Mouse (Mus musculus) liver, embryonic 16.5 days (tissue): ENCODE results near the gene Raver1. TPM values are rescaled to one million over a fixed set of nuclear protein-coding genes. Genes with fewer than 3 reads are reported as not detected.

ENCODE experiments used
- microRNA counts: library from miRNA; unstranded; fragments of <30 nt; microRNA quantifications from one replicate; lab custom pipeline; 2016
- microRNA-seq: library from miRNA; unstranded; fragments of <30 nt; microRNA quantifications from one replicate; pipeline ENCODE4, GENCODE M21; 2016
- polyA plus RNA-seq: library from polyadenylated mRNA; unstranded; fragments of >200 nt; fragmentation: Nextera tagmentation; extraction: Ambion mirVana; gene quantifications from 2 replicates; pipeline ENCODE4 v1.2.1, GENCODE M21; 2015

Gene Raver1
- polyA plus RNA-seq, 1 experiment from 2014 or later: 19.8 TPM

MicroRNAs encoded within 50 kb of the gene (microRNA counts, 519-probe panel; counts per million panel counts)
- microRNA mmu-miR-1900 (lab: Ali Mortazavi, UCI): 2,861 counts per million, percentile 78 among the panel's probes with 10 or more counts

Small RNA genes lying within 50 kb of the gene (microRNA-seq; reads per million reads assigned to microRNA genes)
- gene Mir1900 (not detected), gene Mir7082 (not detected)

Other genes starting within 250 kb of the Raver1 start
- 4.4 and 6.7 TPM in 2 replicates for gene A230050P20Rik, start 223.4 kb downstream of the Raver1 start, polyA plus RNA-seq
- 8.8 and 10.0 TPM in 2 replicates for gene Angptl6, start 212.3 kb downstream of the Raver1 start, polyA plus RNA-seq
- gene Ppan, start 203.8 kb downstream of the Raver1 start, polyA plus RNA-seq: 42.9 and 46.2 TPM in 2 replicates
- 149 and 161 TPM in 2 replicates for gene Eif3g, start 193.4 kb downstream of the Raver1 start, polyA plus RNA-seq
- 53.4 and 55.7 TPM in 2 replicates for gene Dnmt1, start 132.1 kb downstream of the Raver1 start, polyA plus RNA-seq
- gene S1pr2, start 115.2 kb downstream of the Raver1 start, polyA plus RNA-seq: 3.1 and 3.5 TPM in 2 replicates
- gene Mrpl4, start 89.3 kb downstream of the Raver1 start, polyA plus RNA-seq: 58.0 and 59.8 TPM in 2 replicates
- gene Icam1, start 76.0 kb downstream of the Raver1 start, polyA plus RNA-seq: 10.6 and 11.9 TPM in 2 replicates
- 172 and 184 TPM in 2 replicates for gene Icam4, start 62.6 kb downstream of the Raver1 start, polyA plus RNA-seq
- 0.26 and 0.30 TPM in 2 replicates for gene Icam5, start 59.9 kb downstream of the Raver1 start, polyA plus RNA-seq
- 0.43 TPM in 1 of 2 replicates, not detected in the other for gene Zglp1, start 24.9 kb downstream of the Raver1 start, polyA plus RNA-seq
- 0.18 and 0.20 TPM in 2 replicates for gene Gm49373, start 18.9 kb downstream of the Raver1 start, polyA plus RNA-seq
- gene Fdx1l, start 18.4 kb downstream of the Raver1 start, polyA plus RNA-seq: 26.5 and 26.6 TPM in 2 replicates
- gene Gm38431, start within 50 bp of the Raver1 start, polyA plus RNA-seq: 0.85 and 1.6 TPM in 2 replicates
- gene Tyk2, start 39.2 kb upstream of the Raver1 start, polyA plus RNA-seq: 8.0 and 8.9 TPM in 2 replicates
- 104 and 106 TPM in 2 replicates for gene Cdc37, start 58.0 kb upstream of the Raver1 start, polyA plus RNA-seq
- gene Pde4a, start 73.7 kb upstream of the Raver1 start, polyA plus RNA-seq: 1.6 and 1.9 TPM in 2 replicates
- 26.2 and 27.7 TPM in 2 replicates for gene Keap1, start 147.4 kb upstream of the Raver1 start, polyA plus RNA-seq
- 0.13 and 0.14 TPM in 2 replicates for gene S1pr5, start 156.4 kb upstream of the Raver1 start, polyA plus RNA-seq
- gene Atg4d, start 173.3 kb upstream of the Raver1 start, polyA plus RNA-seq: 90.4 and 95.3 TPM in 2 replicates
- gene Kri1, start 196.0 kb upstream of the Raver1 start, polyA plus RNA-seq: 5.5 and 8.1 TPM in 2 replicates
- gene Cdkn2d, start 199.4 kb upstream of the Raver1 start, polyA plus RNA-seq: 120 and 128 TPM in 2 replicates
- gene Ap1m2, start 220.3 kb upstream of the Raver1 start, polyA plus RNA-seq: 0.08 and 1.1 TPM in 2 replicates
- gene Slc44a2, start 228.7 kb upstream of the Raver1 start, polyA plus RNA-seq: 16.9 TPM in 2 replicates